Mouse (Mus musculus): ENCODE measurements around the gene Phykpl.

GRCm38 (mm10) chr11:51643761-51644160 lies 59.2 kb downstream of the Phykpl start:
- TF ChIP-seq CTCF (conservative IDR thresholded peaks at IDR 0.05; ENCODE audit: low read length) (no peak), POU5F1 (IDR thresholded peaks at IDR 0.05; ENCODE audit: borderline replicate concordance, low read length) (no peak), NANOG (IDR thresholded peaks at IDR 0.05; ENCODE audit: borderline replicate concordance, low read length) (no peak)
